Mouse (Mus musculus): ENCODE measurements around the gene Ect2. TPM values are rescaled to one million over a fixed set of nuclear protein-coding genes. Genes with fewer than 3 reads are reported as not detected.

Ect2 gene
- polyA plus RNA-seq, 1 experiment from 2014 or later = 7.8 TPM

GRCm38 (mm10) chr3:27183601-27184175 lies 30.0 kb upstream of the Ect2 start:
- 9% methylated on average over 19 of the region's 19 CpGs for WGBS
- ATAC-seq (replicated peaks) = peak; percentile 31
- peaks cover 7% of the 10 kb centered on the region for H3K4me1 ChIP-seq
- H3K4me2 ChIP-seq = peak overlapping the region; percentile 94
- peak overlapping the region; percentile 56 for H3K9ac ChIP-seq
- 0 out of 2 replicates have a peak overlapping the region, but pooled peaks have one; percentile 14 for H3K27ac ChIP-seq
- H3K4me3 ChIP-seq = peak overlapping the region; percentile 83
- no peaks in the 10 kb centered on the region for H3K9me3 ChIP-seq
- no peaks in the 10 kb centered on the region for H3K27me3 ChIP-seq (replicated peaks)
- H3K36me3 ChIP-seq (replicated peaks) = no peaks in the 10 kb centered on the region

DNA sequence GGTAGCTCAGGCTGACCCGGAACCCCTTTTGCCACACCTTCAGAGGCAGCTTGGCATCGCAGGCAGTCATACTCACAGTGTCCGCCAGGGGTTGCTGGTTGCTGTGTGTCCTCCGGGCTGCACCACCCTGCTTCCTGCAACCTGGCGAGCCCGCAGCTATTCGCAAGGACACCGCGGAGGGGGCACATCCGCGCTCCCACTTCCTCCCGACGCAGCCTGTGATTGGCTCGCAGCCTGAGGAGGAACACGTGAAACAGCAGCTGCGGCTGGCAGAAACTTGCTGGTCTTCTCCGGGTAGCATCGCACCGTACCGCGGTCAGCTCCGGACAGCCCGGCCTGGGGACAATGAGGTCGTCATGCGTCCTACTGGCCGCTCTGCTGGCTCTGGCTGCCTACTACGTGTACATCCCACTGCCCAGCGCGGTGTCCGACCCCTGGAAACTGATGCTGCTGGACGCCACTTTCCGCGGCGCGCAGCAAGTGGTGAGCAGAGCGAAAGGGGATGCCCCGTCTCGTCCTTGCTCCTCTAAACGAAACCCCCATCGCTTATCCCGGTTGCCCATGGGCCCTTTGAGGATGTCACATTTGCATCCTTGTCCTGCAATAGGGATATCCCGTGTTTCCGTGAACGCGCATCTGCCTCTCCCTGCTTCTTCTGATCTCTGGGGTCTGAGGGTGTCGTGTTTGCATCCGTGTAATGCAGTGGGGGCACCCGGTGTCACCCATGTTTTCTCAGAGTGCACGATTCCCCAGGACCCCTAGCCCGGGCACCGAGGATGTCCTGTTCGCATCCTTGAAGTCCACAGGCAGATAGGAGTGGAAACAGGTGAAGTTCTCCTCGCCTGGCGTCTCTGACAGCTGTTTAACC lies 29.3 kb upstream of the Ect2 start, which contains the start of gene Nceh1:
Gene Nceh1, plus strand, starts transcription at position 233 of the 868 bp plus-strand sequence.
- Histone ChIP-seq H3K9me3 (no peaks in the 10 kb centered on the region), H3K27ac (peak within 1 kb of the TSS; percentile 58), H3K9ac (peak within 1 kb of the TSS; percentile 56), H3K4me3 (peak within 1 kb of the TSS; percentile 83), H3K4me1 (peaks cover 7% of the 10 kb centered on the region), H3K27me3 (replicated peaks) (no peaks in the 10 kb centered on the region), H3K4me2 (peak within 1 kb of the TSS; percentile 94), H3K36me3 (replicated peaks) (no peaks in the 10 kb centered on the region)
- ATAC-seq (replicated peaks) = peak; percentile 99
- under 1% methylated on average over 54 of the region's 54 CpGs for WGBS

DNA sequence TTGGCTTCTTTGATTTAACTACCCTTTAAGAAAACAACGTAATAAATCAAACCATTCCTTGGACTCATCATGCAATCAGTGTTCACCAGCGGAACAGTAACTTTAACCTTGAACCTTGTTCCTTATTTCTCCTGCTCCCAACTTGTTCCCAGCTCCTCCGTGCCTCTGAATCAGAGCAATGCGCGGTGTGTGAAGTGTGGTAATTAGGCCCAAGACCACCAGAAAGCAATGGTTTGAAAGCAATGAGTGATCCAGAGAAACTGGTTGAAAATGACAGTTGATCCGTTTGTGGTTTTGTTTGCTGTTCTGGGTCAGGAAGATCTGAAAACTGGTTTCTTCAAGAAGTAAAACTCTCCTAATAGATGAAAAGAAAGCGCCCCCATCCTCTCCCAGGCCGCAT lies 26.0 kb upstream of the Ect2 start:
- no peak for ATAC-seq (replicated peaks)
- H3K36me3 ChIP-seq (replicated peaks) = no peaks in the 10 kb centered on the region
- no peak overlapping the region for H3K4me2 ChIP-seq
- WGBS = 83% methylated on average over 8 of the region's 8 CpGs
- H3K9me3 ChIP-seq = no peaks in the 10 kb centered on the region
- H3K4me3 ChIP-seq = no peak overlapping the region
- H3K4me1 ChIP-seq = peaks cover 7% of the 10 kb centered on the region
- no peaks in the 10 kb centered on the region for H3K27me3 ChIP-seq (replicated peaks)
- H3K9ac ChIP-seq = no peak overlapping the region
- no peak overlapping the region for H3K27ac ChIP-seq

DNA sequence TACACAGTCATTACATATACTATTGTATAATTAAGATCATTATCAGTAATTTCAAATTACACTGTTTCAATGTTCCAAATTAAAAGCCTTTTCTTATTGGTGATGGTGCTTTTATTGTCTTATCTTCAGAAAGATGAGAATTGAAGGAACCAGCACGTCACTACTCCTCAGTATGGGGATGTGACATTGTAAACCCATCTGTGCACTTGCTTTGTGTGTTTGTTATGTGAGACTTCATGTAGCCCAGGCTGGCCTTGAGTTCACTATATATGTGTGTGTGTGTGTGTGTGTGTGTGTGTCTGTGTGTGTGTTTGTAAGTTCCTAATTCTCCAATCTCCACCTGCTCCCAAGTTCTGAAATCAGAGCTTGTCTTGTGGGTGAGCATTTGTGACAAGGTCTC lies 16.6 kb upstream of the Ect2 start:
- Histone ChIP-seq H3K9ac (no peak overlapping the region), H3K36me3 (replicated peaks) (no peaks in the 10 kb centered on the region), H3K27me3 (replicated peaks) (no peaks in the 10 kb centered on the region), H3K27ac (no peak overlapping the region), H3K4me1 (no peaks in the 10 kb centered on the region), H3K4me2 (no peak overlapping the region), H3K4me3 (no peak overlapping the region), H3K9me3 (no peaks in the 10 kb centered on the region)
- no peak for ATAC-seq (replicated peaks)
- 76% methylated on average over 1 of the region's 1 CpGs for WGBS

DNA sequence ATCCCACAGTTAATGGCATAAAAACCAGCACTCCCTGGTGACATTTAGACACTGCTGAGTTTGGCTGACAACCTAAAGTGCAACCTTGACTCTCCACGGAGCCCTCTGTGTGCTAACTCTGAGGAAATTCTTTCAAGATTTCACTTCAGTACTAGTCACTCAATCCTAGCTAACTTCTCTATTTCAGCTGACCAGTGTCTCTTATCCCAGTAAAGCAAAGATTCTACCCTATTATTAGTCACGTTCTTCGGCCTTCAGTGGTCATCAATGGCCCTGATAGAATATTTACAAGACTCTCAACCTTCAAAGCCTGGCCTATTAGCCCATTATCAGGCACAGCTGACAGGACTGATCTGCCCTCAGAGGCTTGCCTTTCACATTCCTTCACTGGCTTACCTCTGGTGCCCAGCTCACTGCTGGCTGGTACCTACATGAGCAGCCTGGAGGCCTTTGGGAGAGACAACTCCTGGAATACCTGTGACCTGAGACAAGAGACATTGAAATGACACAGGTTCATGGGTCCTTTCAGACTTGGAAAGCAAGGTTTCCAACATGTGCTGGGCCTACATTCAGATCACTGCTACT lies 11.9 kb upstream of the Ect2 start:
- H3K9ac ChIP-seq = no peak overlapping the region
- no peaks in the 10 kb centered on the region for H3K27me3 ChIP-seq (replicated peaks)
- WGBS = 89% methylated on average over 3 of the region's 3 CpGs
- H3K9me3 ChIP-seq = no peaks in the 10 kb centered on the region
- H3K36me3 ChIP-seq (replicated peaks) = no peaks in the 10 kb centered on the region
- ATAC-seq (replicated peaks) = no peak
- no peak overlapping the region for H3K27ac ChIP-seq
- no peak overlapping the region for H3K4me3 ChIP-seq
- no peak overlapping the region for H3K4me2 ChIP-seq
- no peaks in the 10 kb centered on the region for H3K4me1 ChIP-seq

DNA sequence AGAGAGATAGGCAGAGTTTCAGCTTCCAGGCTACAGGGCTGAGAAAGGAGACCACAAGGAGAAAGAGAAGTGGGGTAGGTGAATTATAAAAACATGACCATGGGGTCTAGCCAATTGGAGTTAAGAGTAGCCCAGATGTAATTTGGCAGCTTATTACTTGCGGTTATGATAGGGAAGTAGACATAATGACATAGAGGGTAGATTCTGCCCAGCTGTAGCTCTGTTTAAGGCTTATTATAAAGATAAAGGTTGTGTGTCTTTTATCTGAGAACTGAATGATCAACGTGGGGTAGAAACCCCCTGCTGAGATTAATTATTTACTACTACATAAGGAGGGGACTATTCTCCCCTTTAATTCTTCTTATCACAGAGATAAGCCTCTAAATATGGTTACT lies 8.7 kb upstream of the Ect2 start:
- Histone ChIP-seq H3K27ac (no peak overlapping the region), H3K9ac (no peak overlapping the region), H3K4me1 (no peaks in the 10 kb centered on the region), H3K36me3 (replicated peaks) (no peaks in the 10 kb centered on the region), H3K4me2 (no peak overlapping the region), H3K27me3 (replicated peaks) (no peaks in the 10 kb centered on the region), H3K9me3 (no peaks in the 10 kb centered on the region), H3K4me3 (no peak overlapping the region)
- 64% methylated on average over 2 of the region's 2 CpGs for WGBS
- no peak for ATAC-seq (replicated peaks)

GRCm38 (mm10) chr3:27161645-27162409 lies 8.1 kb upstream of the Ect2 start:
- no peak overlapping the region for H3K9ac ChIP-seq
- ATAC-seq (replicated peaks) = no peak
- H3K4me2 ChIP-seq = no peak overlapping the region
- H3K27me3 ChIP-seq (replicated peaks) = no peaks in the 10 kb centered on the region
- H3K9me3 ChIP-seq = no peaks in the 10 kb centered on the region
- WGBS = 88% methylated on average over 6 of the region's 6 CpGs
- H3K4me3 ChIP-seq = no peak overlapping the region
- H3K36me3 ChIP-seq (replicated peaks) = no peaks in the 10 kb centered on the region
- H3K4me1 ChIP-seq = no peaks in the 10 kb centered on the region
- H3K27ac ChIP-seq = no peak overlapping the region

DNA sequence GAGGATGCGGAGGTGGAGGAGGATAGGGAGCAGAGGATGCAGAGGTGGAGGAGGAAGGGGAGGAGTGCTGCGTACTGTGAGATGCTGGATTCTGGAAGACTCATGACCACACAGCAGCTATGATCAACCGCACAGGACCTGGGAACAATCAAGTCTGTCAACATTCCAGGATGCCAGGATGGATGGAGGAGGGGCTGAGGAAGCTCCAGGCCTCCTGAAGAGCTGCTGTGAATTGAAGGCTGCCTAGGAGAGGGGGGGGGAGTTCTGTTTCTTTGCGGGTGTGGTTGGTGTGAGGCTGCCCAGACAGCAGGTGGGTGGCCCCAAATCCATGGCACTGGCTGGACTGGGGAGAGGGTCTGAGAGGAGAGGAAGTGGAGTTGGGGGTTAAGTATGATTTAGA lies 5.2 kb upstream of the Ect2 start:
- Histone ChIP-seq H3K4me1 (peaks cover 4% of the 10 kb centered on the region; the same call in 1 of the 2 replicates), H3K4me2 (no peak overlapping the region), H3K27ac (no peak overlapping the region), H3K9ac (no peak overlapping the region), H3K4me3 (no peak overlapping the region), H3K9me3 (no peaks in the 10 kb centered on the region), H3K36me3 (replicated peaks) (no peaks in the 10 kb centered on the region), H3K27me3 (replicated peaks) (no peaks in the 10 kb centered on the region)
- 56% methylated on average over 4 of the region's 4 CpGs for whole genome bisulfite sequencing
- no peak for ATAC-seq (replicated peaks)

DNA sequence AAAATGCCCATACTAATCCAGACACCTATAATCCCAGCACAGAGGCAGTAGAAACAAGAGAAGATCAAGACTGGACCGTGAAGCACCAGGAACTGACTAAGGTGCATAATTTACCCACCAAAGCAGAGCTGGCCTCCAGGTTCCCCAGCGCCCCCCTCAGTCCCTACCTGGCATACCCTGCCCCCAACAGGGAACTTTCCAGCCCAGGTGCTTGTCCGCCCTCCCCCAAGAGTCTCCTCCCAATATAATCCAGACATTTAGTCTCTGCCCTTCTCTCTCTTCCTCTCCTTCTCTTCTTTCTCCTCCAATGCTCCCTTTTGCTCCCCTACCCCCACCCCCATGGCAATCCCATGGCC lies 2.9 kb upstream of the Ect2 start:
- Histone ChIP-seq H3K36me3 (replicated peaks) (no peaks in the 10 kb centered on the region), H3K4me2 (no peak overlapping the region), H3K9ac (no peak overlapping the region), H3K27me3 (replicated peaks) (no peaks in the 10 kb centered on the region), H3K27ac (no peak overlapping the region), H3K9me3 (no peaks in the 10 kb centered on the region), H3K4me3 (no peak overlapping the region), H3K4me1 (peaks cover 12% of the 10 kb centered on the region)
- ATAC-seq (replicated peaks) = no peak
- 59% methylated on average over 3 of the region's 3 CpGs for WGBS

DNA sequence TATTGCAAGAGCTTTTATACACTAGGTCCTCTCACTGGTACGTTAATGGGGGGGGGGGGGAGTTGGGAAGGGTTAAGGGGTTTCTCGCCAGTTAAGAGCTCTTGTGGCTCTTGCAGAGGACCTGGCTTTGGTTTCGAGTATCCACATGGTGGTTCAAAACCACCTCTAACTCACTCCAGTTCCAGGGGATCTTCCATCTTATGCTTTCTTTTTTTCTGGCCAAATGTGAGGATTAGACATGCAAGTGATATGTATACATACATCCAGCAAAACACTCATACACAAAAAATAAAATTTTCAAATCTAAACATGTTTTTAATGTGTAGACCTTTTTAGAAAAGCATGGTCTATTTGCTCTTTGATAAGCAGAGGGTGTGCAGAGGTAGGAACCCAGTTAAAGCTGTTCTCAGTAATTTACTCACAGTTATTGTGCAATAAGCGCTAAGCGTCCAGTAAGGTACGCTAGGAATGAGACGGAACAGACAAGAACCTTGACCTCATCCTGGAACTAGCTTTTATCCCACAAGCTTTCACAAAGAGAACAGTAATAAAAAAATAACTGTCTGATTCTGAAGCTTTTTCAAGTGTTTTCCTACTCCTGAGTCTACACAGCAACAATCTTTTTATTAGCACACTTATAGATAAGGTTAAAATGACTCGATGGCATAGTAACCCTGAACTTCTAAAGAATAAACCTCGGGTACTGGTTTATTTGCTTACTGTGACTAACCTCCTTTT lies 2.3 kb upstream of the Ect2 start:
- no peaks in the 10 kb centered on the region for H3K36me3 ChIP-seq (replicated peaks)
- H3K4me3 ChIP-seq = no peak overlapping the region
- 73% methylated on average over 9 of the region's 9 CpGs for WGBS
- peaks cover 12% of the 10 kb centered on the region for H3K4me1 ChIP-seq
- no peak overlapping the region for H3K9ac ChIP-seq
- no peak overlapping the region for H3K4me2 ChIP-seq
- no peaks in the 10 kb centered on the region for H3K27me3 ChIP-seq (replicated peaks)
- no peak overlapping the region for H3K27ac ChIP-seq
- ATAC-seq (replicated peaks) = no peak
- no peaks in the 10 kb centered on the region for H3K9me3 ChIP-seq

DNA sequence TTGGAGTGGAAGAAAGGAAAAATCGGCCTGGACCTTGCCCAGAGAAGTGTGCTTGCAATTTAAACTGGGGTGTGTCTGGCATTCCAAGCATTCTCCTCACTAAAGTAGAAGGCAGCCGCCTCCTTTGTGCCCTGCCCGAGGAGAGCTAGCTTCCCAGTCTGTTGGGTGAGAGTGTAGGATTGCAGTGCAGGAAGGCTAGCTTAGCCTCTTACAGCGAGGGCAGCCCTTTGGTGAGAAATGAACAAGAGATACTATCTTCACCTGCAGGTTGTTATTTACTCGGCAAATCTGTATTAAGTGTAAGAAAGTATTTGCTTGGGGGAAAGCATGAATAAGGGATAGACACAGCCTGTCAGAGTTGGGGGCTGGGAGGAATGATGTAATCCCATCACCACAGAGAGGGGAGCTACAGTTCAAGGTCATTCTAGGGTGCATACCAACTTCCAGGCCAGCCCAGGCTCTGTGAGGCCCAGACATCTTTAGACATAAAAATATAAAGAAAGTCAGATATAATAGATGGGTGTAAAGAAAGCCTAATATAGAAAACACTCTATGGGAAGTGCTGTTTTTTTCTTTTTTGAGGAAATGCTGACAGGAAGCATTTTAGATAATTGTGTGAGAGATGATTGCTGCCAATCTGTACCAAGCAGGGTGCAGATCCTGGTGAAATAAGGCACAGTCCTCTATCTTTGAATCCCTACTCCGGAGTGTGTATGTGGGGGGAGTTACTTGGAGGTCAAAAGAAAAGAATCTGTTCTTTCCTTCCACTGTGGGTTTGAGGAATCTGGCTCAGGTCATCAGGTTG lies 1.6 kb upstream of the Ect2 start:
- WGBS = 22% methylated on average over 6 of the region's 6 CpGs

More for the DNA sequence above, 1.6 kb upstream of the Ect2 start:
- Histone ChIP-seq H3K9me3 (no peaks in the 10 kb centered on the region), H3K4me2 (no peak overlapping the region), H3K9ac (no peak overlapping the region), H3K4me3 (no peak overlapping the region), H3K27ac (no peak overlapping the region), H3K4me1 (peaks cover 12% of the 10 kb centered on the region), H3K27me3 (replicated peaks) (no peaks in the 10 kb centered on the region), H3K36me3 (replicated peaks) (no peaks in the 10 kb centered on the region)
- ATAC-seq (replicated peaks) = no peak

All from midbrain, embryonic 15.5 days (tissue).